Mouse (Mus musculus): Measurements from ENCODE around the gene Olfr97. TPM values are rescaled to one million over a fixed set of nuclear protein-coding genes. Genes with fewer than 3 reads are reported as not detected.
"Not testable (repeated sequence)": the region's sequence is repeated elsewhere in the genome, so short reads cannot be mapped to it uniquely, and the experiment has no call there.

Gene Olfr97
- not detected in 2 replicates for polyA plus RNA-seq (2016; fragmentation: Nextera tagmentation; extraction: Ambion mirVana)

DNA sequence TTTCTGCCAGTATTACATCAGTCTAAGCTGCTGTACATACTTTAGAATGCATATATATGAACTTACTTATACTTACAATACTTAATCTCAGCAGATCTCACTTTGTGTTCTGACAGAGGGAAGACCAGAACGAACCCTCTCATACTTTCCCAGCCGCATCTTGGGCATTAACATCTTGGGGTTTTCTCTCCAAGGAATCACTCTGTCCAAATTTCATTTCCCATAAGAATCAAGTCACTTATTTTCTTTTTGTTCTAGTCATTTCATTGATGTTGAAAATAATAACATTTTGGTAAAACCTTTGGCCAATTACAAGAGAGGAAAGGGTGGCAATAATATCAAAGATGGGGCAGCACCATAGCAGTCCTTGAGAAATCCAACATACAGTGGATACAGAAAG is at the start of gene Olfr97:
Olfr97 (minus strand) TSS at position 101 of the 400 bp plus-strand sequence.
- ATAC-seq (ENCODE audit: low FRiP score); H3K27me3 ChIP-seq; H3K9me3 ChIP-seq (replicated peaks); H3K4me2 ChIP-seq (replicated peaks); H3K4me1 ChIP-seq; H3K27ac ChIP-seq; H3K36me3 ChIP-seq; H3K9ac ChIP-seq; H3K4me3 ChIP-seq: not testable (repeated sequence)
- 92% methylated on average over 2 of the region's 2 CpGs for WGBS

GRCm38 (mm10) chr17:37283360-37283759 is 46.2 kb upstream of the Olfr97 start, which contains the start of gene Olfr99:
Gene Olfr99 (minus strand): TSS chr17:37283460.
- 73% methylated on average over 1 of the region's 1 CpGs for WGBS
- Histone ChIP-seq H3K4me3 (no peak within 1 kb of the TSS), H3K36me3 (no peaks in the 10 kb centered on the region), H3K27me3 (no peaks in the 10 kb centered on the region), H3K9ac (no peak within 1 kb of the TSS), H3K4me1 (no peaks in the 10 kb centered on the region), H3K27ac (no peak within 1 kb of the TSS), H3K4me2 (replicated peaks) (no peak within 1 kb of the TSS), H3K9me3 (replicated peaks) (no peaks in the 10 kb centered on the region)
- no peak for ATAC-seq (ENCODE audit: low FRiP score)

GRCm38 (mm10) chr17:37280331-37280730 is 43.2 kb upstream of the Olfr97 start:
- Histone ChIP-seq H3K4me1 (no peaks in the 10 kb centered on the region), H3K9me3 (replicated peaks) (no peaks in the 10 kb centered on the region), H3K27ac (no peak overlapping the region), H3K4me3 (no peak overlapping the region), H3K36me3 (no peaks in the 10 kb centered on the region), H3K4me2 (replicated peaks) (no peak overlapping the region), H3K27me3 (no peaks in the 10 kb centered on the region), H3K9ac (no peak overlapping the region)
- WGBS: 91% methylated on average over 1 of the region's 1 CpGs
- no peak for ATAC-seq (ENCODE audit: low FRiP score)

GRCm38 (mm10) chr17:37276573-37276972 is 39.4 kb upstream of the Olfr97 start:
- Histone ChIP-seq H3K4me2 (replicated peaks) (no peak overlapping the region), H3K27me3 (no peaks in the 10 kb centered on the region), H3K27ac (no peak overlapping the region), H3K36me3 (no peaks in the 10 kb centered on the region), H3K4me3 (no peak overlapping the region), H3K4me1 (no peaks in the 10 kb centered on the region), H3K9me3 (replicated peaks) (no peaks in the 10 kb centered on the region), H3K9ac (no peak overlapping the region)
- ATAC-seq (ENCODE audit: low FRiP score): no peak

- no peak for ATAC-seq (ENCODE audit: low FRiP score)
- Histone ChIP-seq H3K4me1 (no peaks in the 10 kb centered on the region), H3K9ac (no peak overlapping the region), H3K4me3 (no peak overlapping the region), H3K4me2 (replicated peaks) (no peak overlapping the region), H3K27ac (no peak overlapping the region), H3K9me3 (replicated peaks) (no peaks in the 10 kb centered on the region), H3K36me3 (no peaks in the 10 kb centered on the region), H3K27me3 (0 out of 2 replicates have a peak, but pooled peaks cover 4% of the 10 kb centered on the region)
- 85% methylated on average over 2 of the region's 2 CpGs for WGBS
These were observed 38.6 kb upstream of the Olfr97 start for GRCm38 (mm10) chr17:37275626-37276248.

GRCm38 (mm10) chr17:37270702-37271092 is 33.6 kb upstream of the Olfr97 start:
- Histone ChIP-seq H3K4me3 (peak overlapping the region; percentile 45), H3K9ac (no peak overlapping the region), H3K27me3 (0 out of 2 replicates have a peak, but pooled peaks cover 5% of the 10 kb centered on the region), H3K9me3 (replicated peaks) (no peaks in the 10 kb centered on the region), H3K36me3 (no peaks in the 10 kb centered on the region), H3K4me2 (replicated peaks) (peak overlapping the region; percentile 94), H3K4me1 (no peaks in the 10 kb centered on the region), H3K27ac (no peak overlapping the region)
- peak; percentile 20 for ATAC-seq (ENCODE audit: low FRiP score)
- 69% methylated on average over 8 of the region's 8 CpGs for WGBS

DNA sequence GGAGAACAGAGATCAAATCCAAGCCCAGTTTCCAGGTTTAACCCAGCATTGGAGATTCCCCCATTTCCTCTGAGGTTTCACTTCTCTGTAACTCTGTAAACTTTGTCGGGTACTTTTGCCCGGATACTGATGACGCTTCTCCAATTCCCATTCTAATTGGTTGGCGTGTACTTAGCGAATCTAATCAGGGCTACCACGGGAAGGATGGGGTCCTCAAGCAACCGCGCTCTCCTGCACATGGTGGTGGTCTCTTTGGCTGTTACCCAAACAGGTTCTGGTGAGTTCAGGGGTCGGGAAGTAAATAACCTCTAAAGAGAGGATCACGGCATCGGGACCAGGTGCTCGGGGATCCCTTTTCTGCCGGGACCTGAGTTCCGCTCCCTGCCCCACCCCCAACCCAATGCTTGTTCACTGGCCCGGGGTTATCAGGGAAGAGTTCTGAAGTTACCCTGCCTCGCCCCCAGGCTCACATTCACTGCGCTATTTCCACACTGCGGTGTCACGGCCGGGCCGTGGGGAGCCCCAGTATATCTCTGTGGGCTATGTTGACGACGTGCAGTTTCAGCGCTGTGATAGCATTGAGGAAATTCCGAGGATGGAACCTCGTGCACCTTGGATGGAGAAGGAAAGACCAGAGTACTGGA is 33.0 kb upstream of the Olfr97 start, which contains the start of gene H2-M3:
H2-M3 (plus strand) TSS at position 163 of the 644 bp plus-strand sequence.
- H3K4me1 ChIP-seq: no peaks in the 10 kb centered on the region
- H3K36me3 ChIP-seq: no peaks in the 10 kb centered on the region
- peak within 1 kb of the TSS; percentile 94 for H3K4me2 ChIP-seq (replicated peaks)
- no peaks in the 10 kb centered on the region for H3K9me3 ChIP-seq (replicated peaks)
- H3K4me3 ChIP-seq: peak within 1 kb of the TSS; percentile 45
- no peak within 1 kb of the TSS for H3K27ac ChIP-seq
- no peak within 1 kb of the TSS; the same call in 1 of the 2 replicates for H3K9ac ChIP-seq
- 5% methylated on average over 26 of the region's 26 CpGs for WGBS
- peak; percentile 97 for ATAC-seq (ENCODE audit: low FRiP score)
- H3K27me3 ChIP-seq: 0 out of 2 replicates have a peak, but pooled peaks cover 5% of the 10 kb centered on the region

DNA sequence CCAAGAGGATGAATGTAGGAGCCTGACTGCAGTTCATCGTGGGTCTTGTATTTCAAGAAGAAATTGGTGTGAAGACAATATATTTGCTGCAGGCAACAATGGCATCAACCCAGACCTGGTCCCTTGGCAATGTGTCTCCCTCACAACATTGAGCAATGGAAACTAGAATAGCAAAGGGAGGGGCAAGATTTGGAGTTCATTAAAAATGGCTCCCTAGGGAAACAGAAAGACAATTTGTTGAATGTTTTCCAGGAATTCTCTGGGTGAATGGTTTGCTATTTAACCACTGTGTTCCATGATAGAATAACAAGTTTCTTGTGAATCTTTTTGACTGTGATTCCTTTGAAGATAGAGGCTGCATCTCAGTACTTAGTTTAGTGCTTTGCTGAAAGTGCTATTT is 26.5 kb upstream of the Olfr97 start, which contains the start of gene Olfr98:
Olfr98 (minus strand) TSS at position 124 of the 400 bp plus-strand sequence.
- Histone ChIP-seq H3K27ac (no peak within 1 kb of the TSS), H3K4me2 (replicated peaks) (no peak within 1 kb of the TSS), H3K27me3 (no peaks in the 10 kb centered on the region), H3K4me1 (no peaks in the 10 kb centered on the region), H3K9ac (no peak within 1 kb of the TSS), H3K9me3 (replicated peaks) (no peaks in the 10 kb centered on the region), H3K36me3 (no peaks in the 10 kb centered on the region), H3K4me3 (no peak within 1 kb of the TSS)
- ATAC-seq (ENCODE audit: low FRiP score): no peak
- WGBS: 90% methylated on average over 1 of the region's 1 CpGs

- ATAC-seq (ENCODE audit: low FRiP score): no peak
- no peak overlapping the region for H3K9ac ChIP-seq
These were observed 13.4 kb upstream of the Olfr97 start for GRCm38 (mm10) chr17:37250544-37250943.

DNA sequence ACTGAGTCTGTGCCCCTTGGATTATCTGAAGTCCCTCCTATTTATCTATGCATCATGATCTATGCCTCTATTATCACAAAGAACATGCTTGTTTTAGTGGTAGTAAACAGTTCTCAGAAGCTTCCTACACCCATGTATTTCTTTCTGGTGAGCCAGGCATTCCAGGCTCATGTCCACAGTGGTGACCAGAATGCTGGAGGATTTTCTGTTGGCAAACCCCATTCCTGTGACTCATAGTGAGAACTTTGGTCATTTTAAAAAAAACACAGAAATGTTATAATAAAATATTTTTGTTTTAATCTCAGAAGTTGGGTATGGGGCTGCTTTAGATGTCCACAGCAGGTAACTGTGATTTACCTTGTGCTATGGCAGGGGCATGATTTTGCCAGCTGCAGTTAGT is 12.3 kb upstream of the Olfr97 start:
- Histone ChIP-seq H3K36me3 (no peaks in the 10 kb centered on the region), H3K9me3 (replicated peaks) (no peaks in the 10 kb centered on the region), H3K9ac (no peak overlapping the region), H3K27me3 (no peaks in the 10 kb centered on the region), H3K4me2 (replicated peaks) (no peak overlapping the region), H3K4me3 (no peak overlapping the region), H3K27ac (no peak overlapping the region), H3K4me1 (no peaks in the 10 kb centered on the region)
- ATAC-seq (ENCODE audit: low FRiP score): no peak

More at GRCm38 (mm10) chr17:37250544-37250943, 13.4 kb upstream of the Olfr97 start:
- H3K9me3 ChIP-seq (replicated peaks): no peaks in the 10 kb centered on the region
- H3K27me3 ChIP-seq: no peaks in the 10 kb centered on the region
- no peak overlapping the region for H3K4me3 ChIP-seq
- no peaks in the 10 kb centered on the region for H3K4me1 ChIP-seq
- H3K27ac ChIP-seq: no peak overlapping the region
- 15% methylated on average over 1 of the region's 1 CpGs for WGBS
- no peak overlapping the region for H3K4me2 ChIP-seq (replicated peaks)
- H3K36me3 ChIP-seq: no peaks in the 10 kb centered on the region

DNA sequence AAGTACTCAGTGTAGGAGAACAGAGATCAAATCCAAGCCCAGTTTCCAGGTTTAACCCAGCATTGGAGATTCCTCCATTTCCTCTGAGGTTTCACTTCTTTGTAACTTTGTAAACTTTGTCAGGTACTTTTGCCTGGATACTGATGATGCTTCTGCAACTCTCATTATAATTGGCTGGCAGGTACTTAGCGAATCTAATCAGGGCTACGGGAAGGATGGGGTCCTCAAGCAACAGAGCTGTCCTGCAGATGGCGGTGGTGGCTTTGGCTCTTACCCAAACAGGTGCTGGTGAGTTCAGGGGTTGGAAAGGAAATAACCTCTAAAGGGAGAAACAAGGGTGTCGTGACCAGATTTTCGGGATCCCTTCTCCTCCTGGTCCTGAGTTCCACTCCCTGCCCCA is 9.6 kb upstream of the Olfr97 start:
- Histone ChIP-seq H3K4me3 (no peak overlapping the region), H3K9ac (no peak overlapping the region), H3K27ac (no peak overlapping the region), H3K4me1 (no peaks in the 10 kb centered on the region), H3K9me3 (replicated peaks) (no peaks in the 10 kb centered on the region), H3K4me2 (replicated peaks) (no peak overlapping the region), H3K36me3 (no peaks in the 10 kb centered on the region), H3K27me3 (no peaks in the 10 kb centered on the region)
- 43% methylated on average over 5 of the region's 5 CpGs for WGBS
- ATAC-seq (ENCODE audit: low FRiP score): no peak

DNA sequence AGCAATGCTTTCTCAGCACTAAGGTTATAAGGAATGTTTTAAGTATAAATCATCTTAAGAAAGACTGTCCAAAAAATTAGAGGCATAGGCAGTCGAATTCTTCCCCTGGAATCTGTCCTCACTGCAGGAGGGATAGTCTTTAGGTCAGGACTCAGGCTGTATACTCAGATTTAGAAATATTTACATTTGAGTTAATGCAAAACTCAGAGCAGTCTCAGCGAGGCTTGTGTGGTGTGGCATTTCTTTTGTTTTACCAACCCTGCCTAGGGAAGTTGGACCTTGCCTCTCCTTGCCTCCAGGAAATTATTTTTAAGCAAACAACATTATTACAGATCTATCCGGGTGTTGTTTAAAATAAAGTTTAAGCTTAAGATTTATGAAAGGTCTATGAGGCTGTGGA is 5.1 kb upstream of the Olfr97 start:
- no peak for ATAC-seq (ENCODE audit: low FRiP score)
- WGBS: 56% methylated on average over 3 of the region's 3 CpGs

DNA sequence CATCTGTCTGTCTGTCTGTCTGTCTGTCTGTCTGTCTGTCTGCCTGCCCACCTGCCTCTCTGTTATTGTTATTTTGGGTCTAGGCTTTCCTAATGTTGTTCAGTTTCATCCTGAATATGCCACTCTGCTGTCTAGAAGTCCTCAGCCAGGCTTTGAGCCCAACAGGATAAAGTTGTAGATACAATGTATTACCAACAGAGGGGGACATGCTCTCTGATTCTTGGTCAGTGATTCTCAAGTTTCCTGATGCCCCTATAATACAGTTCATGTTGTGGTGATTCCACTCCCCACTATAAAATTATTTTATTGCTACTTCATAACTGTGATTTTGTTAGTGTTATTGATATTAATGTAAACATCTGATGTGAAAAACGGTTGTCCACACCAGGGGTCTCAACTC is 15.3 kb downstream of the Olfr97 start:
- Histone ChIP-seq H3K27ac (no peak overlapping the region), H3K36me3 (no peaks in the 10 kb centered on the region), H3K4me2 (replicated peaks) (no peak overlapping the region), H3K4me1 (no peaks in the 10 kb centered on the region), H3K27me3 (no peaks in the 10 kb centered on the region), H3K4me3 (no peak overlapping the region), H3K9ac (no peak overlapping the region), H3K9me3 (replicated peaks) (no peaks in the 10 kb centered on the region)
- no peak for ATAC-seq (ENCODE audit: low FRiP score)
- 33% methylated on average over 1 of the region's 1 CpGs for WGBS

More for the DNA sequence above, 5.1 kb upstream of the Olfr97 start:
- H3K27me3 ChIP-seq: no peaks in the 10 kb centered on the region
- H3K4me2 ChIP-seq (replicated peaks): no peak overlapping the region
- H3K4me1 ChIP-seq: no peaks in the 10 kb centered on the region
- no peak overlapping the region for H3K9ac ChIP-seq
- H3K36me3 ChIP-seq: no peaks in the 10 kb centered on the region
- no peaks in the 10 kb centered on the region; the same call in 1 of the 2 replicates for H3K9me3 ChIP-seq (replicated peaks)
- no peak overlapping the region for H3K4me3 ChIP-seq
- H3K27ac ChIP-seq: no peak overlapping the region

All from hindbrain, embryonic 12.5 days (tissue).